Mouse (Mus musculus) spleen, postnatal 4 days (tissue): ENCODE data around the gene 1700061G19Rik.

Source experiments
- DNase-seq, 2 experiments: peaks; one replicate each; pipeline ENCODE4 v3.0.0; 2022; ENCODE audit warnings: low spot score in 2 of 2

The 1700061G19Rik gene

DNA sequence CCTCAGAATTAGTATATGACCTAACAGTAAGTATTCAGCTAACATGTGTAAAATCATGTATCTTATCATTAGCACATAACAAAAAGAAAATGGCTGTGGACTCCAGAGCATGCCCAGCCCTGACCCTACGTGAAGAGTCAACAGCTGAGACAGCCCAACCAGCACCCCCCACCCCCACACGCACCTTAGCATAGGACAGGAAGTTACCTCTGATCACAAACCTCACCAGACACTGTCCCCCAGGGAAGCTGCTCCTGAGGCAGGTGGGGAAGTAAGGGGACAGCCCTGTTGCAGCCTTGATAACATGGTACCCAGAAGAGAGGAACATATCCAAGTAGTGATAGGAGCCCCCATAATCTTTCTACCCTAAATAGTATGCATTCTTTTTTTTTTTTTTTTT is 50.7 kb downstream of the 1700061G19Rik start:
- no peak for DNase-seq

GRCm38 (mm10) chr17:56929101-56929500 is 53.8 kb downstream of the 1700061G19Rik start:
- no peak for DNase-seq

DNA sequence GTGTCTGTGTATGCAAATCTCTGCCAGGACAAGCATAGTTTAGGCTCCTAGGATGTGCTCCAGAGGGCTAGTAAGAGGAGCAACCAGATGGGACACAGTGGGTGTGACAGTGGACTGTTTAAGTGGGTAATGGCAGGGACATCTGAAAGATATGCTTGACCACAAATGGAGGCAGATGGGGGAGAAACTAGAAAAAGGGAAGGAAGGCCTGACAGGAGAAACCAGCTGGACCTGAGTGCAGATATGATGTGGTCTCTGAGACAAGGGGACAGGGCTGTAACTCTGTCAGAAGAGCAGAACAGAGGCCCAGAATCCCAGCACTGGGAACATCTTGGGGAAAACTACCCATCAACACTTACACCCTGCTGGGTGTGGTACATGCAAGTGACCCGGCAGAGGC is 54.3 kb downstream of the 1700061G19Rik start:
- DNase-seq, result no peak

GRCm38 (mm10) chr17:56930026-56930425 is 54.7 kb downstream of the 1700061G19Rik start:
- no peak for DNase-seq

DNA sequence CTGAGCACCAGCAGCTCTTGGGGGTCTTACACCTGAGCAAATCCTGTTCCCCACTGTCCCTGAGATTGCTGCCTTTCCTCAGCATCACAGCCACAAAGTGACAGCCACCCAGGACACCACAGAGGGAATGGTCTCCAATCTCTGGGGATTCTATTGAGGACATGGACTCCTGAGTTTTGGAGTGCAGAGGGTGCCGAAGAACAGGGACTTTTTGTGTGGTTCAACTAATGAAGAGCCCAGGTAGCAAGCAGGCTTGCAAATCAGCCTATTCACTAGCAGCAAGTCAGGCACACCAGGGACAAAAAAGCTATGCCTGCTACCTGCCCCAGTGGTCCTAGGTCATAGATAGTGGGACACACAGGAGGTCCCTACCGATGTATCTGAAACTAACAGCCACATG is 58.1 kb downstream of the 1700061G19Rik start:
- peak in 1 of 2 experiments; percentile 60 for DNase-seq

GRCm38 (mm10) chr17:56934545-56935330 is 59.5 kb downstream of the 1700061G19Rik start:
- DNase-seq, result peak in 1 of 2 experiments; percentile 57

- DNase-seq, result peak; percentile 97 to 99
Measured at GRCm38 (mm10) chr17:56935363-56936131, 60.3 kb downstream of the 1700061G19Rik start, which contains the start of gene Mllt1. Mllt1 (minus strand) TSS chr17:56935415.

DNA sequence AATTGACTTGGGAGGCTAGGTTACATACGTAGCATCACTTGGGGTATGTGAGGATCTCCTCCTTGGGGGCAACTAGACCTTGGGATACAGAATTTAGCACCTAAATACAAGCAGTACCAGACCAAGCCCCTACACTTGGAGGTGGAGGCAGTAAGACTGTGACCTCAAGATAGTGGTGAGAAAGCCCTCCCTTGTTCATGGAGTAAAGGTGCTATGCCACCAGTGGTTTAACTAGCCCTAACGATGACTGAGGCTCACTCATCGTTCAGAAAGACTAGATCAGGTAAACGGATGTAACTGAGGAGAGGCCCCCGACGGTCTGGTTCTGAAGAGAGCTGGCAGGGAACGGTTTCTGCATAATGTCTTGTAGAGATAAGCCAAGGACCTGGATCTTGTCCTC is 61.5 kb downstream of the 1700061G19Rik start:
- DNase-seq, result peak in 1 of 2 experiments; percentile 51
